Mouse (Mus musculus): Measurements from ENCODE around the gene Tada2a. TPM values are rescaled to one million over a fixed set of nuclear protein-coding genes. Genes with fewer than 3 reads are reported as not detected.

The Tada2a gene
- polyA plus RNA-seq, 1 experiment = 8.6 TPM

GRCm38 (mm10) chr11:84113623-84114022 lies 15.8 kb downstream of the Tada2a start:
- no peak for DNase-seq (ENCODE audit: low read depth)

- no peak for DNase-seq (ENCODE audit: low read depth)
These were observed 22.3 kb downstream of the Tada2a start for GRCm38 (mm10) chr11:84107137-84107536.

GRCm38 (mm10) chr11:84104036-84104435 lies 25.4 kb downstream of the Tada2a start:
- DNase-seq (ENCODE audit: low read depth) = no peak

GRCm38 (mm10) chr11:84101182-84101581 lies 28.2 kb downstream of the Tada2a start:
- DNase-seq (ENCODE audit: low read depth) = no peak

GRCm38 (mm10) chr11:84097251-84097998 lies 32.0 kb downstream of the Tada2a start:
- no peak for DNase-seq (ENCODE audit: low read depth)

- no peak for DNase-seq (ENCODE audit: low read depth)
These were observed 34.3 kb downstream of the Tada2a start for GRCm38 (mm10) chr11:84095084-84095483.

GRCm38 (mm10) chr11:84090572-84090971 lies 38.8 kb downstream of the Tada2a start:
- no peak for DNase-seq (ENCODE audit: low read depth)

GRCm38 (mm10) chr11:84081901-84082300 lies 47.5 kb downstream of the Tada2a start:
- no peak for DNase-seq (ENCODE audit: low read depth)

- DNase-seq (ENCODE audit: low read depth) = no peak
These were observed 49.1 kb downstream of the Tada2a start for GRCm38 (mm10) chr11:84080327-84080726.

GRCm38 (mm10) chr11:84079887-84080286 lies 49.5 kb downstream of the Tada2a start:
- no peak for DNase-seq (ENCODE audit: low read depth)

GRCm38 (mm10) chr11:84079361-84079760 lies 50.0 kb downstream of the Tada2a start:
- no peak for DNase-seq (ENCODE audit: low read depth)

GRCm38 (mm10) chr11:84078601-84079000 lies 50.8 kb downstream of the Tada2a start:
- no peak for DNase-seq (ENCODE audit: low read depth)

- no peak for DNase-seq (ENCODE audit: low read depth)
These were observed 52.4 kb downstream of the Tada2a start for GRCm38 (mm10) chr11:84077008-84077407.

- DNase-seq (ENCODE audit: low read depth) = no peak
These were observed 55.3 kb downstream of the Tada2a start for GRCm38 (mm10) chr11:84073816-84074764.

- DNase-seq (ENCODE audit: low read depth) = no peak
These were observed 56.3 kb downstream of the Tada2a start for GRCm38 (mm10) chr11:84072904-84073651.

GRCm38 (mm10) chr11:84069034-84069370 lies 60.4 kb downstream of the Tada2a start, which contains the start of gene Dusp14:
Dusp14 (minus strand) TSS chr11:84069261.
- no peak for DNase-seq (ENCODE audit: low read depth)

GRCm38 (mm10) chr11:84068191-84069033 lies 61.0 kb downstream of the Tada2a start:
- no peak for DNase-seq (ENCODE audit: low read depth)

GRCm38 (mm10) chr11:84067720-84068190 lies 61.6 kb downstream of the Tada2a start:
- no peak for DNase-seq (ENCODE audit: low read depth)

- DNase-seq (ENCODE audit: low read depth) = no peak
These were observed 62.3 kb downstream of the Tada2a start for GRCm38 (mm10) chr11:84066927-84067645.

GRCm38 (mm10) chr11:84066071-84066481 lies 63.3 kb downstream of the Tada2a start:
- DNase-seq (ENCODE audit: low read depth) = no peak
